Mouse (Mus musculus) forebrain, embryonic 13.5 days (tissue): ENCODE measurements around the gene Vmn1r177. TPM values are rescaled to one million over a fixed set of nuclear protein-coding genes. Genes with fewer than 3 reads are reported as not detected.
"Not testable (repeated sequence)": the region's sequence is repeated elsewhere in the genome, so short reads cannot be mapped to it uniquely, and the experiment has no call there.

ENCODE experiments used
- ATAC-seq: fragments of 200-750 bp; cut with Nextera tagmentation; 2 replicates; pipeline ENCODE4 v1.8.0; 2017
- H3K27ac ChIP-seq: fragments of 300-500 bp; sonication (generic); 2 replicates; pipeline ENCODE4 v1.5.1; 2015; ENCODE audit warnings: inconsistent platforms, mild to moderate bottlenecking, moderate library complexity
- H3K27me3 ChIP-seq: fragments of 300-500 bp; sonication (generic); 2 replicates; pipeline ENCODE4 v1.6.1; 2015; ENCODE audit warnings: mild to moderate bottlenecking, inconsistent platforms
- H3K36me3 ChIP-seq: fragments of 300-500 bp; sonication (generic); 2 replicates; pipeline ENCODE4 v1.6.1; 2015; ENCODE audit warnings: mild to moderate bottlenecking, inconsistent platforms; ENCODE audit not compliant: poor library complexity, severe bottlenecking
- H3K4me1 ChIP-seq: fragments of 300-500 bp; sonication (generic); 2 replicates; pipeline ENCODE4 v1.6.1; 2015; ENCODE audit warnings: inconsistent platforms
- H3K4me2 ChIP-seq: fragments of 300-500 bp; sonication (generic); 2 replicates; pipeline ENCODE4 v1.6.1; 2015; ENCODE audit warnings: inconsistent platforms, mild to moderate bottlenecking, moderate library complexity
- H3K4me3 ChIP-seq: fragments of 300-500 bp; sonication (generic); 2 replicates; pipeline ENCODE4 v1.5.1; 2015; ENCODE audit warnings: mild to moderate bottlenecking, inconsistent platforms
- H3K9ac ChIP-seq: fragments of 300-500 bp; sonication (generic); 2 replicates; pipeline ENCODE4 v1.6.1; 2015; ENCODE audit warnings: mild to moderate bottlenecking, inconsistent platforms
- H3K9me3 ChIP-seq: fragments of 300-500 bp; sonication (generic); replicated peaks from 2 replicates; pipeline ENCODE4 v1.6.1; 2016; ENCODE audit warnings: inconsistent platforms
- WGBS: fragments of 180-500 bp; shearing (Covaris S2); methylation state at CpG from one replicate; pipeline ENCODE4 v1.1.7; 2015; 5-methylcytosine and 5-hydroxymethylcytosine counted together
- polyA plus RNA-seq: library from polyadenylated mRNA; unstranded; fragments of >200 nt; fragmentation: Nextera tagmentation; extraction: Ambion mirVana; gene quantifications from 2 replicates; pipeline ENCODE4 v1.2.1, GENCODE M21; 2015

Vmn1r177 gene
- polyA plus RNA-seq, result not detected in 2 replicates

- not testable (repeated sequence) for H3K4me3 ChIP-seq, H3K27me3 ChIP-seq, ATAC-seq, H3K4me2 ChIP-seq, H3K9me3 ChIP-seq, H3K27ac ChIP-seq, H3K9ac ChIP-seq, H3K4me1 ChIP-seq, H3K36me3 ChIP-seq
- WGBS, result 14% methylated on average over 1 of the region's 1 CpGs
Observed at GRCm38 (mm10) chr7:23866349-23866748, at the start of gene Vmn1r177. Vmn1r177 (minus strand) TSS chr7:23866449.

GRCm38 (mm10) chr7:23891709-23892108 is 25.5 kb upstream of the Vmn1r177 start, which contains the start of gene Vmn1r178:
Vmn1r178 (plus strand) TSS chr7:23892009.
- H3K4me3 ChIP-seq, result no peak within 1 kb of the TSS
- no peaks in the 10 kb centered on the region for H3K27me3 ChIP-seq
- H3K4me2 ChIP-seq, result no peak within 1 kb of the TSS
- ATAC-seq, result no peak
- no peak within 1 kb of the TSS for H3K27ac ChIP-seq
- WGBS, result 87% methylated on average over 1 of the region's 1 CpGs
- peaks cover 31% of the 10 kb centered on the region for H3K9me3 ChIP-seq
- H3K9ac ChIP-seq, result no peak within 1 kb of the TSS
- no peaks in the 10 kb centered on the region for H3K36me3 ChIP-seq
- H3K4me1 ChIP-seq, result no peaks in the 10 kb centered on the region

- H3K27me3 ChIP-seq, H3K27ac ChIP-seq, H3K4me1 ChIP-seq, H3K4me2 ChIP-seq, H3K4me3 ChIP-seq, H3K9ac ChIP-seq, H3K9me3 ChIP-seq, ATAC-seq, H3K36me3 ChIP-seq: not testable (repeated sequence)
- 66% methylated on average over 4 of the region's 4 CpGs for WGBS
Observed at GRCm38 (mm10) chr7:23876918-23877317, 10.7 kb upstream of the Vmn1r177 start.

- not testable (repeated sequence) for H3K36me3 ChIP-seq, H3K4me1 ChIP-seq, H3K9ac ChIP-seq, H3K4me3 ChIP-seq, H3K9me3 ChIP-seq, H3K4me2 ChIP-seq, H3K27me3 ChIP-seq, ATAC-seq, H3K27ac ChIP-seq
- no CpG with 5 or more reads among the region's 1 CpGs for WGBS
Observed at GRCm38 (mm10) chr7:23837272-23837671, 29.0 kb downstream of the Vmn1r177 start, which contains the start of gene Vmn1r176. Vmn1r176 (minus strand) TSS chr7:23837372.

Other genes starting within 250 kb of the Vmn1r177 start
- not detected in 2 replicates for gene Vmn1r171, start 235.7 kb downstream of the Vmn1r177 start, polyA plus RNA-seq
- gene Vmn1r172, start 208.1 kb downstream of the Vmn1r177 start, polyA plus RNA-seq, result not detected in 2 replicates
- not detected in 2 replicates for gene Vmn1r173, start 165.7 kb downstream of the Vmn1r177 start, polyA plus RNA-seq
- gene Vmn1r174, start 114.2 kb downstream of the Vmn1r177 start, polyA plus RNA-seq, result not detected in 2 replicates
- not detected in 2 replicates for gene Vmn1r175, start 55.8 kb downstream of the Vmn1r177 start, polyA plus RNA-seq
- gene Vmn1r176, start 29.1 kb downstream of the Vmn1r177 start, polyA plus RNA-seq, result not detected in 2 replicates
- not detected in 2 replicates for gene Vmn1r178, start 25.6 kb upstream of the Vmn1r177 start, polyA plus RNA-seq
- not detected in 2 replicates for gene Vmn1r179, start 60.5 kb upstream of the Vmn1r177 start, polyA plus RNA-seq
- gene Vmn1r180, start 84.2 kb upstream of the Vmn1r177 start, polyA plus RNA-seq, result not detected in 2 replicates
- not detected in 2 replicates for gene Vmn1r181, start 108.2 kb upstream of the Vmn1r177 start, polyA plus RNA-seq
- gene V1rd19, start 135.2 kb upstream of the Vmn1r177 start, polyA plus RNA-seq, result not detected in 2 replicates
- gene Vmn1r183, start 186.8 kb upstream of the Vmn1r177 start, polyA plus RNA-seq, result not detected in 2 replicates
- gene Zfp180, start 215.5 kb upstream of the Vmn1r177 start, polyA plus RNA-seq, result 30.9 and 32.8 TPM in 2 replicates
- 7.7 and 8.6 TPM in 2 replicates for gene Zfp112, start 245.9 kb upstream of the Vmn1r177 start, polyA plus RNA-seq